Mouse (Mus musculus) hindbrain, postnatal 0 days (tissue): Measurements from ENCODE around the gene Dst. TPM values are rescaled to one million over a fixed set of nuclear protein-coding genes. Genes with fewer than 3 reads are reported as not detected.
A peak's percentile ranks its signal among the peaks of the same experiment; 100 is the strongest.
"Not testable (repeated sequence)": the region's sequence is repeated elsewhere in the genome, so short reads cannot be mapped to it uniquely, and the experiment has no call there.

Source experiments
- ATAC-seq: fragments of 200-750 bp; cut with Nextera tagmentation; 2 replicates; pipeline ENCODE4 v1.8.0; 2017; ENCODE audit warnings: mild to moderate bottlenecking, moderate TSS enrichment, moderate library complexity
- DNase-seq: peaks from one replicate; pipeline ENCODE4 v3.0.0-alpha.2; 2015; ENCODE audit warnings: low spot score
- H3K27ac ChIP-seq: fragments of 300-500 bp; sonication (generic); 2 replicates; pipeline ENCODE4 v1.5.1; 2014; ENCODE audit warnings: mild to moderate bottlenecking
- H3K27me3 ChIP-seq: fragments of 300-500 bp; sonication (generic); 2 replicates; pipeline ENCODE4 v1.6.1; 2014; ENCODE audit warnings: low read length, mixed read lengths; ENCODE audit not compliant: insufficient read depth
- H3K36me3 ChIP-seq: fragments of 300-500 bp; sonication (generic); 2 replicates; pipeline ENCODE4 v1.6.1; 2014; ENCODE audit warnings: low read length, mixed read lengths; ENCODE audit not compliant: insufficient read depth
- H3K4me1 ChIP-seq: fragments of 300-500 bp; sonication (generic); 2 replicates; pipeline ENCODE4 v1.6.1; 2014; ENCODE audit warnings: antibody characterized with exemption, low read length, mixed read lengths; ENCODE audit not compliant: insufficient read depth
- H3K4me2 ChIP-seq: fragments of 300-500 bp; sonication (generic); 2 replicates; pipeline ENCODE4 v1.6.1; 2014; ENCODE audit warnings: low read depth, mild to moderate bottlenecking, low read length, moderate library complexity, mixed read lengths
- H3K4me3 ChIP-seq: fragments of 300-500 bp; sonication (generic); 2 replicates; pipeline ENCODE4 v1.5.1; 2014; ENCODE audit warnings: low read length
- H3K9ac ChIP-seq: fragments of 300-500 bp; sonication (generic); replicated peaks from 2 replicates; pipeline ENCODE4 v1.6.1; 2014; ENCODE audit warnings: mild to moderate bottlenecking, low read length, moderate library complexity, mixed read lengths
- H3K9me3 ChIP-seq: fragments of 300-500 bp; sonication (generic); 2 replicates; pipeline ENCODE4 v1.6.1; 2016; ENCODE audit warnings: low read length, mixed read lengths
- CTCF ChIP-seq: IDR thresholded peaks from 2 replicates; pipeline ENCODE4 v1.5.1; 2016; ENCODE audit warnings: antibody characterized with exemption, control low read depth, low read depth
- WGBS: fragments of 180-500 bp; shearing (Covaris S2); extraction: QIAGEN DNeasy Blood & Tissue Kit; methylation state at CpG from one replicate; pipeline ENCODE4 v1.1.7; 2014; 5-methylcytosine and 5-hydroxymethylcytosine counted together
- polyA plus RNA-seq: library from polyadenylated mRNA; unstranded; fragments of >200 nt; fragmentation: Nextera tagmentation; extraction: Ambion mirVana; gene quantifications from 2 replicates; pipeline ENCODE4 v1.2.1, GENCODE M21; 2015
- total RNA-seq: library from RNA; depleted of rRNA; stranded (reverse); fragments of >200 nt; gene quantifications from 2 replicates; pipeline ENCODE4 v1.2.3, GENCODE M21; 2014

The Dst gene
- total and polyA plus RNA-seq, 2 experiments from 2014 or later: 33.0 to 155 TPM

- Histone ChIP-seq H3K9ac (no peak overlapping the region), H3K36me3 (peaks cover 39% of the 10 kb centered on the region), H3K9me3 (no peaks in the 10 kb centered on the region), H3K4me1 (no peaks in the 10 kb centered on the region), H3K27me3 (no peaks in the 10 kb centered on the region), H3K4me3 (no peak overlapping the region), H3K4me2 (no peak overlapping the region), H3K27ac (no peak overlapping the region)
- no peak for TF ChIP-seq CTCF
- WGBS: 84% methylated on average over 9 of the region's 9 CpGs
- ATAC-seq (no peak), DNase-seq (no peak)
These were observed 389.6 kb downstream of the Dst start for GRCm38 (mm10) chr1:34297636-34298035.

- no peak for TF ChIP-seq CTCF
- Histone ChIP-seq H3K9me3 (no peaks in the 10 kb centered on the region), H3K4me3 (no peak overlapping the region), H3K27ac (no peak overlapping the region), H3K27me3 (no peaks in the 10 kb centered on the region), H3K36me3 (peaks cover 39% of the 10 kb centered on the region), H3K4me1 (no peaks in the 10 kb centered on the region), H3K4me2 (no peak overlapping the region), H3K9ac (no peak overlapping the region)
- DNase-seq (peak; percentile 53), ATAC-seq (no peak)
- WGBS: 40% methylated on average over 18 of the region's 18 CpGs
These were observed 390.7 kb downstream of the Dst start for GRCm38 (mm10) chr1:34298631-34299184.

- 33% methylated on average over 13 of the region's 13 CpGs for WGBS
- ATAC-seq: no peak
- Histone ChIP-seq H3K27ac (no peak overlapping the region), H3K4me3 (no peak overlapping the region), H3K4me1 (no peaks in the 10 kb centered on the region), H3K36me3 (peaks cover 37% of the 10 kb centered on the region; the same call in 1 of the 2 replicates), H3K4me2 (no peak overlapping the region), H3K27me3 (no peaks in the 10 kb centered on the region), H3K9ac (no peak overlapping the region), H3K9me3 (no peaks in the 10 kb centered on the region)
- TF ChIP-seq CTCF: no peak
- peak; percentile 31 for DNase-seq
These were observed 391.5 kb downstream of the Dst start for GRCm38 (mm10) chr1:34299507-34299906.

GRCm38 (mm10) chr1:34300309-34300980 is 392.4 kb downstream of the Dst start:
- no peak for DNase-seq
- H3K4me3 ChIP-seq: no peak overlapping the region
- H3K4me2 ChIP-seq: no peak overlapping the region
- WGBS: 59% methylated on average over 13 of the region's 13 CpGs
- no peaks in the 10 kb centered on the region for H3K27me3 ChIP-seq
- H3K27ac ChIP-seq: no peak overlapping the region
- H3K36me3 ChIP-seq: peaks cover 31% of the 10 kb centered on the region; the same call in 1 of the 2 replicates
- no peak for ATAC-seq
- TF ChIP-seq CTCF: no peak
- H3K9ac ChIP-seq: no peak overlapping the region
- H3K4me1 ChIP-seq: no peaks in the 10 kb centered on the region
- H3K9me3 ChIP-seq: no peaks in the 10 kb centered on the region

- H3K36me3 ChIP-seq: peaks cover 33% of the 10 kb centered on the region; the same call in 1 of the 2 replicates
- no peak overlapping the region for H3K4me3 ChIP-seq
- ATAC-seq: no peak
- no peak for TF ChIP-seq CTCF
- 57% methylated on average over 5 of the region's 5 CpGs for WGBS
- DNase-seq: no peak
- no peaks in the 10 kb centered on the region for H3K4me1 ChIP-seq
- H3K27ac ChIP-seq: no peak overlapping the region
- H3K9ac ChIP-seq: no peak overlapping the region
- H3K4me2 ChIP-seq: no peak overlapping the region
- no peaks in the 10 kb centered on the region for H3K27me3 ChIP-seq
- no peaks in the 10 kb centered on the region for H3K9me3 ChIP-seq
These were observed 396.2 kb downstream of the Dst start for GRCm38 (mm10) chr1:34304227-34304626.

- no peaks in the 10 kb centered on the region for H3K4me1 ChIP-seq
- H3K9me3 ChIP-seq: no peaks in the 10 kb centered on the region
- WGBS: 83% methylated on average over 2 of the region's 2 CpGs
- H3K4me2 ChIP-seq: no peak overlapping the region
- no peak for TF ChIP-seq CTCF
- H3K36me3 ChIP-seq: peaks cover 30% of the 10 kb centered on the region; the same call in 1 of the 2 replicates
- H3K4me3 ChIP-seq: no peak overlapping the region
- ATAC-seq: no peak; the same call in 1 of the 2 replicates
- DNase-seq: no peak
- H3K27ac ChIP-seq: no peak overlapping the region
- H3K9ac ChIP-seq: no peak overlapping the region
- no peaks in the 10 kb centered on the region for H3K27me3 ChIP-seq
These were observed 398.7 kb downstream of the Dst start for GRCm38 (mm10) chr1:34306741-34307140.

GRCm38 (mm10) chr1:34307191-34307590 is 399.2 kb downstream of the Dst start:
- H3K4me2 ChIP-seq: no peak overlapping the region

GRCm38 (mm10) chr1:34308841-34309240 is 400.8 kb downstream of the Dst start:
- H3K4me2 ChIP-seq, H3K9me3 ChIP-seq, ATAC-seq, H3K4me3 ChIP-seq, H3K4me1 ChIP-seq, H3K9ac ChIP-seq, DNase-seq, H3K27ac ChIP-seq, H3K27me3 ChIP-seq: not testable (repeated sequence)
- H3K36me3 ChIP-seq: peaks cover 16% of the 10 kb centered on the region; the same call in 1 of the 2 replicates
- 95% methylated on average over 3 of the region's 3 CpGs for WGBS

More at GRCm38 (mm10) chr1:34307191-34307590, 399.2 kb downstream of the Dst start:
- DNase-seq (no peak), ATAC-seq (no peak)
- H3K9me3 ChIP-seq: no peaks in the 10 kb centered on the region
- H3K36me3 ChIP-seq: peaks cover 30% of the 10 kb centered on the region; the same call in 1 of the 2 replicates
- H3K27me3 ChIP-seq: no peaks in the 10 kb centered on the region
- no peak overlapping the region for H3K4me3 ChIP-seq
- WGBS: 92% methylated on average over 15 of the region's 15 CpGs
- H3K9ac ChIP-seq: no peak overlapping the region
- no peak overlapping the region for H3K27ac ChIP-seq
- H3K4me1 ChIP-seq: no peaks in the 10 kb centered on the region
- no peak for TF ChIP-seq CTCF
